Mouse (Mus musculus) naive thymus-derived CD4-positive, alpha-beta T cell, adult 2 months (primary cell): ENCODE results near the gene Nell2.
"Not testable (repeated sequence)": the region's sequence is repeated elsewhere in the genome, so short reads cannot be mapped to it uniquely, and the experiment has no call there.

Experiments used
- DNase-seq: peaks from one replicate; pipeline ENCODE4 v3.0.0-alpha.2; 2011; ENCODE audit warnings: low read depth

Gene Nell2

GRCm38 (mm10) chr15:95241161-95241560, 287.2 kb downstream of the Nell2 start:
- no peak for DNase-seq

- not testable (repeated sequence) for DNase-seq
These were observed 291.3 kb downstream of the Nell2 start for GRCm38 (mm10) chr15:95237021-95237420.

GRCm38 (mm10) chr15:95236509-95236908, 291.9 kb downstream of the Nell2 start:
- no peak for DNase-seq

GRCm38 (mm10) chr15:95231171-95231570, 297.2 kb downstream of the Nell2 start:
- DNase-seq = no peak

- DNase-seq = no peak
These were observed 311.6 kb downstream of the Nell2 start for GRCm38 (mm10) chr15:95216640-95217365.

- DNase-seq = no peak
These were observed 317.8 kb downstream of the Nell2 start for GRCm38 (mm10) chr15:95210551-95210950.

- no peak for DNase-seq
These were observed 319.2 kb downstream of the Nell2 start for GRCm38 (mm10) chr15:95209186-95209585.

- DNase-seq = no peak
These were observed 334.6 kb downstream of the Nell2 start for GRCm38 (mm10) chr15:95193661-95194280.

GRCm38 (mm10) chr15:95192951-95193350, 335.4 kb downstream of the Nell2 start:
- no peak for DNase-seq

GRCm38 (mm10) chr15:95186226-95186625, 342.1 kb downstream of the Nell2 start:
- no peak for DNase-seq

- no peak for DNase-seq
These were observed 342.9 kb downstream of the Nell2 start for GRCm38 (mm10) chr15:95185419-95185818.

- DNase-seq = no peak
These were observed 344.9 kb downstream of the Nell2 start for GRCm38 (mm10) chr15:95183450-95183849.

GRCm38 (mm10) chr15:95156828-95157227, 371.5 kb downstream of the Nell2 start:
- DNase-seq = no peak

GRCm38 (mm10) chr15:95145118-95145517, 383.2 kb downstream of the Nell2 start:
- DNase-seq = no peak

GRCm38 (mm10) chr15:95144131-95144530, 384.2 kb downstream of the Nell2 start:
- no peak for DNase-seq

GRCm38 (mm10) chr15:95138709-95139409, 389.5 kb downstream of the Nell2 start:
- DNase-seq = no peak

GRCm38 (mm10) chr15:95137018-95137810, 391.1 kb downstream of the Nell2 start:
- no peak for DNase-seq

GRCm38 (mm10) chr15:95135926-95136609, 392.3 kb downstream of the Nell2 start:
- no peak for DNase-seq

GRCm38 (mm10) chr15:95131401-95131800, 397.0 kb downstream of the Nell2 start:
- no peak for DNase-seq

GRCm38 (mm10) chr15:95108626-95109025, 419.7 kb downstream of the Nell2 start:
- no peak for DNase-seq

GRCm38 (mm10) chr15:95107246-95107809, 421.0 kb downstream of the Nell2 start:
- DNase-seq = no peak
